Mouse (Mus musculus) neural tube, embryonic 10.5 days (tissue): ENCODE measurements around the gene Dnah7c.
"Not testable (repeated sequence)": the region's sequence is repeated elsewhere in the genome, so short reads cannot be mapped to it uniquely, and the experiment has no call there.

ENCODE experiments used
- DNase-seq: peaks from one replicate; pipeline ENCODE4 v3.0.0-alpha.2; 2017; ENCODE audit warnings: low spot score; ENCODE audit errors: extremely low spot score

The Dnah7c gene

GRCm38 (mm10) chr1:46725719-46726118 lies 300.3 kb downstream of the Dnah7c start:
- not testable (repeated sequence) for DNase-seq

GRCm38 (mm10) chr1:46729731-46730130 lies 304.3 kb downstream of the Dnah7c start:
- DNase-seq: not testable (repeated sequence)

- not testable (repeated sequence) for DNase-seq
These were observed 308.2 kb downstream of the Dnah7c start for GRCm38 (mm10) chr1:46733405-46734106.

DNA sequence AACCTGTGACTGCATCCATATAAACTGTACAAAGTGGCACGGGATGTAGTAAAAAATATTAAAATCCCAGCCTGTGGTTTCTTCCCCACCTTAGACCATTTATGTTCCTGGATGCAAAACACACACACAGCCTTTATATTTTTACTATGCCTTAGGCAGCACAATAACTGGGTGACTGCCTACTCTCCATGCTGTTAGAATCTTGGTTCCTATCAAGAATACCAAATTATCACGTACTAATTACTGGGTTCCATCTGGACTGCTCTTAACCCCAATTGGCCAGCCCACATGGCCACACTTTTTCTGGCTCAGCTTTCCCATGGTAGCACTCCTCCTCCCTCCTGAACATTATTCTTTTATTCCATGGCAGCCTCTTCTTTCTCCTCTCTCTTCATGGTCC lies 309.1 kb downstream of the Dnah7c start:
- DNase-seq: not testable (repeated sequence)

DNA sequence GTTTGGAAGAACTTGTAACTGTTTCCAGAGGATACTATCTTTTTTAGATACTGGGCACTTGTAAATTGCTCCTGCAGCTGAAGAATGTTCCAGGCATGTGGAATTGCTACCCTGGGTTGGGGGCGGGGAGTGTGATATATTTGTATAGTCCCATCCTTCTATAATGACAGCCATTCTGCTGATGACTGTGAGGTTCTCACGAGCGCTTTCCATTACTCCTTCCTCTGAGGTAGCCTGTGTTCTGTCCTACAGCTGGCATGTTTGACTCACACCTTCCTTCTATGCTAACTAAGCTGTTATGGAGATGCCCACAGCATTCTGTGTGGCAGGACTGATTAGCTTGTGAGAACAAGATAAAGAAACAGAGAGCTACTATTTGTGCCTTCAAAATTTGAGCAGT lies 339.2 kb downstream of the Dnah7c start:
- not testable (repeated sequence) for DNase-seq

DNA sequence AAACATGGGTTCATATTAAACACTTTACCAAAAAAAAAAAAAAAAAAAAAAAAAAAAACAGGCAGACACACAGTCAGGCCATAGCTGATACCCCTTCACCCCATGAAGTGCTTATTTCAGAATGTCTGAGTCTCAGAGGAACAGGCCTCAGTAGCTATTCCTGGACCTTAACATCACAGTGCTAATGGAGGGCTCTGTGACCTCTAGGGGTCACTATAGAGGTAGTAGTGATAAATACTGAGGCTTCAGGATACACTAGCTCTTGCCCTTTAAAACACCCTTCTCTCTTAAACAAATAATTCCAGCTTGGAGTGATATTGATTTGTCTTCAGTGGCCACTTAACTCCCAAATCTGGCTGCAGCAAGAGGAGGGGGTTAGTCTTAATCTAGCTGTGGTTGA lies 343.9 kb downstream of the Dnah7c start:
- not testable (repeated sequence) for DNase-seq

DNA sequence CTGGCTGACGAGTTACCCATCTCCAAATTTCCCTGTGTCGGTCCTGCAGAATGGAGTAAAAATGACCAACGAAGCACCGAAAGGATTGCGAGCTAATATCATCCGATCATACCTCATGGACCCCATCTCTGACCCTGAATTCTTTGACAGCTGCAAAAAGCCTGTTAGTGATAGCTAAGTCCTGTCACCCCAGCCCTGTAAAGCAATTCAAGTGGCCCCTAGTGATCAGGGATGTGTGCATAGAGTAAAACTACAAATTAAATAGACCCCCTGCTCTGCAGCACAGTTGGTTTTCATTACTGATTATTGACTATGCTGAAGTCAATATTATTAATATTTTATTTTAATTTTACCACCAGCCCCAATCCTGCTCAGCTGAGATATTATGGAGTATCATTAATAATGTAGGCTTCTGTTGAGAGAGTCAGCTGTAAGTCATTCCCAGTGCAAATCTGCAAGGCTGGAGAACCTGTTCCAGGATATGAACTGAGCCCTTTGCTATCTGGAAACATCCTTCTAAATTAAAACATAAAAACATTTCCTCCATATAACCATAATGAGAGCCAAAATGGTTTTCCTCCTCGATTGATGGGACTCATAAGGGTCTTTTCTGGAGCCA lies 344.8 kb downstream of the Dnah7c start:
- DNase-seq: not testable (repeated sequence)

- DNase-seq: not testable (repeated sequence)
These were observed 356.8 kb downstream of the Dnah7c start for GRCm38 (mm10) chr1:46782227-46782626.

GRCm38 (mm10) chr1:46805074-46805473 lies 379.7 kb downstream of the Dnah7c start:
- no peak for DNase-seq

GRCm38 (mm10) chr1:46808630-46809029 lies 383.2 kb downstream of the Dnah7c start:
- not testable (repeated sequence) for DNase-seq

DNA sequence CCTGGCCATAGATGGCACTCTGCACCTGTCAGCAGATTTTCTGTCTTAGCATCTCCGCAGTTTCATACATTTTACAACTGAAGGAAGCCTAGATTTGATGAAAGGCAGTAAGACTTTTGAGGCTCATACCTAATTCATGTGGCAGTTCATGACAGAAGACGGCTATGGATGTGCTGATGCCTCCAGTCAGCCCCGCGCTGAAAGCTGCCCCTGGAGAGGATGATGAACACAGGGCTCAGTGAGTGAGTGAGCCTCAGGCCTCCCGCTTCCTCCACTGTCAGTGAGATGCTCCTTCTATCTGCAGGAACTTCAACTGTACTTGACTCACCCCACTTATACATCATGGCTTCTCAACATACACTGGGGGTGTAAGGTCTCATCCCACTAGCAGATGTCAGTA lies 392.5 kb downstream of the Dnah7c start:
- DNase-seq: no peak

DNA sequence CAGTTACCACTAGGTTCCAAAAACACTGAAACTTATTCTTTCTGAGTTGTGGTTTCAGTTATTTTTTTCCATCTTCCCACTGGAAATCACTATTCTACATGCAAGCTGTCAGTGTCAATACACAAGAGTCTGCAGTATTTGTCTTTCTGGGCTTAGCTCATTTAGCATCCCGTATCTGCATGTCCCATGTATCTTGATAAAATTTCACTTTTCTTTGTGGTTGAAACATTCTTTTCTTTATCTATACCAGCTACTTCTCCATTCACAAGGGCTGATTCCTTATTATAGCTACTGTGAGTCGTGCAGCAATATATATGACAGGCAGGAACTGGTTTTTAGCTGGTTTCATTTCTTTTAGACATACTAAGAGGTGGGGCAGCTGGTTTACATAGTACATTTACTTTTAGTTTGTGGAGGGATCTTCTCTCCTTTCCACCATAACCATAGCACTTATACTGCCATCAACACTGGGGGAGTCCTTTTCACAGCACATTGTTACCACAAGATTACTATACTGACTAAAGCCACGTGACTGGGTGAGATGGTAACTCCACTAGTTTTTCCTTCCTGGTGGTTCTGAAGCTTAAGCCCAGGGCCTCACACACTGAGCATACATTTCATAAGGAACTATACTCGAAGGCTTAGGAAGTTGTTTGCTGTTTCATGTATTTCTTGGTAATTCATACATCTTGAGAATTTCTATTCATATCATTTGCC lies 397.0 kb downstream of the Dnah7c start:
- no peak for DNase-seq

DNA sequence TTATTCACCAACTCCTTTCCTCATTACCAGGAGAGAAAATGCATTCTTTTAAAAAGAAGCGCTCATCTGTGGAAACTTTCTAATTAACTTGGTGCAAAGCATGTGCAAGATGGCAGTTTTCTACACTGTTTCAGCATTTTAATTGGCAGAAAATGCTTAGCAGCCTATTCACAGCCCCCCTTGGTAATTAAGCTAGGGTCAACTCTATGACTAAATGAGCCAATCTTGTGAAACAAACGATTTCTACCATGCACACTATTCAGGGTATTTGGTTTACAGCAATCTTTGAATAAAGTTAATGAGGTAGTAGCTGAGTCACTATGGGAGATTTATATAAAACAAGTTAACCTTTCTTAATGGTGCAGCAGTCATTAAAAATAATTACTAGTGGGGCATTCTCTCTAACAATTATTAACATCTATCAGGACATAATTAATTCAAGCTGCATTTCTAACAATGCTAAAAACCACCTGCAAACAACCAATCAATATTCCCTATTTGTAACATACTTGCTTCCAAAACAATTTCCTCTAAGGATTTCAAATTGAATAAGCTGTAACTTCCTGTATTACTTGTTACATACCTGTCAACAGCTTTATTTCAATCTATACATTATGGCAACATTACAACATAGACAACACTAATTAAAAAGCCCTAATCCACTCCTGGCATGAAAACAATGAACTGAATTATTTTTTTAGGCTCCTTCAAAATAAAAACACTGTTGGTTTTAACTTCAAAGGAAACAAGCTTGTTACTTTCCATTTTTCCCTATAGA lies 404.9 kb downstream of the Dnah7c start:
- no peak for DNase-seq

GRCm38 (mm10) chr1:46831927-46832326 lies 406.5 kb downstream of the Dnah7c start:
- DNase-seq: no peak

DNA sequence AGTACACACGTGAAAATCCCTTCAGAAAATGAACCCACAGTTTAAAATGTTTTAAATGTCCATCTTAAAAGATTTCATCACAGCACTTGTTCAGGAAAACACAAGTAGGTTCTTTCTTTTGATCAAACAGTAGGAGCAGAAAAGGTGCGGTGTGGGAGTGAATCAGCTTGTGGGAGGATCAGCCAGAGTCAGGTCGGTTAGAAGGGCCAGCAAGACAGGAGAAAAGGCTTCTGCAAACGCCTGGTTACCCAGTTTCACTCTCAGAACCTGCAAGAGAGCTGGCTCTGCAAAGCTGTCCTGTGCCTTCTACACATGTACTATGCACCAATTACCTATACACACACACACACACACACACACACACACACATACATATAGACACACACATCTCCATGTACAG lies 418.0 kb downstream of the Dnah7c start:
- DNase-seq: no peak

DNA sequence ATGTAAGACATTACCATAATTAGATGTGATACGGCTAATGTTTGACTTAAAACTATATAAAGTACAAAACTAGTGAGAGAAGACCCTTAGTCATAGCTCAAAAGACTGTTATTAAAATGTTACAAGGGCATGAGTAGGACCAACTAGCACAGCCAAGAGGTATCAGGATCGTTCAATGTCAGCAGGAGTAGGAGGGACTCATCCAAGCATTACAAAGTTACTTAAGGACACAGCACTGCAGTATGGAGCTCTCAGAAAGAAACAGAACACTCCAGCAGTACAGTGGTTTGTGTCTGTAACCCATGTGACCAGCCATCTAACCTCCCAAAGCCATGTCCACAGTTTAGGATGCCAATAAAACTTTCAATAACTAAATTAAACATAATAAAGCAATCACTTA lies 418.9 kb downstream of the Dnah7c start:
- no peak for DNase-seq

DNA sequence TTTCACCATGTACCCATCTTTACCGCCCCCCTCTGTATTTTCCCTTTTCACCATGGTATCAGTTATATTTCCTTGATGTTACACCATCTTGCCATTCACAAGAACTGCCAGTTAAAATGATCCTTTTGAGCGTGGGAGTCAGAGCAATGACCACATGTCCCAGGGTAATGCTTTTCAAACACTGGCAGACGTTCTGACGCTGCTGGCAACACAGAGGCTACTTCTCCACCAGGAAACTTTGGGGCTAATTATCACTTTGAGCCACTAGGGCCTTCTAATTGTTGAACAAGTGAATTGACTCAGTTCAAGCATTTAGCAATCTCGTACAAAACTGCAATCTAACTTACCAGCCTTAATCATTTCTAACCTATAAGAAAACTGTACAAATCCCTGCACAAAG lies 419.8 kb downstream of the Dnah7c start:
- no peak for DNase-seq

DNA sequence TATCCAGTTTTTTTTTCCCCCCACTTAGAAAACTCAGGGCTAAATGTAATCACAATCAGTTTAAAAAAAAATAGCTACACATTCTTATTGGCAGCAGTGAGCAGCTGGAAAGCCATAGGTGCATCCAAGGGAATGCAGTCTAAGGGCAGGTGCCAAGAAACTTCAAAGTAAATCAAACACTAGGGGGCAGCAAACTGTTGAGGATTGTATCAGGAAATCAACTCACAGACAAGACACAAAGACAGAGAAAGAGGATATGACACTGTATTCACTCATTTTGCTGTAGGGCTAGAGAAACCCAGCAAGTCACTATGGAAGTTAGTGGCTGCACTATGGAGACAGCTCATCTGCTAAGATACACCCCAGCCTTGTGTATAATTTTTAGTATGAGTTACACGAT lies 424.4 kb downstream of the Dnah7c start:
- DNase-seq: peak; percentile 24

GRCm38 (mm10) chr1:46851586-46851985 lies 426.2 kb downstream of the Dnah7c start:
- no peak for DNase-seq

GRCm38 (mm10) chr1:46852216-46852599 lies 426.8 kb downstream of the Dnah7c start:
- no peak for DNase-seq

- DNase-seq: peak; percentile 75
These were observed 427.3 kb downstream of the Dnah7c start for GRCm38 (mm10) chr1:46852600-46853272.
